Mouse (Mus musculus) hindbrain, embryonic 11.5 days (tissue): Measurements from ENCODE around the gene Me1. TPM values are rescaled to one million over a fixed set of nuclear protein-coding genes. Genes with fewer than 3 reads are reported as not detected.
A peak's percentile ranks its signal among the peaks of the same experiment; 100 is the strongest.

Experiments used
- ATAC-seq: fragments of 200-750 bp; cut with Nextera tagmentation; 2 replicates; pipeline ENCODE4 v1.8.0; 2017; ENCODE audit warnings: mild to moderate bottlenecking, moderate TSS enrichment, moderate library complexity; ENCODE audit not compliant: low FRiP score
- DNase-seq: peaks from one replicate; pipeline ENCODE4 v3.0.0-alpha.2; 2015; ENCODE audit warnings: low spot score
- H3K27ac ChIP-seq: fragments of 300-500 bp; sonication (generic); 2 replicates; pipeline ENCODE4 v1.5.1; 2014; ENCODE audit warnings: mild to moderate bottlenecking, low read depth, low read length
- H3K27me3 ChIP-seq: fragments of 300-500 bp; sonication (generic); 2 replicates; pipeline ENCODE4 v1.6.1; 2014; ENCODE audit warnings: mild to moderate bottlenecking, low read length, moderate library complexity, mixed read lengths; ENCODE audit not compliant: control insufficient read depth, insufficient read depth
- H3K36me3 ChIP-seq: fragments of 300-500 bp; sonication (generic); 2 replicates; pipeline ENCODE4 v1.6.1; 2014; ENCODE audit warnings: mild to moderate bottlenecking, low read length, moderate library complexity, mixed read lengths; ENCODE audit not compliant: control insufficient read depth, insufficient read depth
- H3K4me1 ChIP-seq: fragments of 300-500 bp; sonication (generic); replicated peaks from 2 replicates; pipeline ENCODE4 v1.6.1; 2014; ENCODE audit warnings: low read length, mixed read lengths; ENCODE audit not compliant: control insufficient read depth, insufficient read depth
- H3K4me2 ChIP-seq: fragments of 300-500 bp; sonication (generic); replicated peaks from 2 replicates; pipeline ENCODE4 v1.6.1; 2014; ENCODE audit warnings: mild to moderate bottlenecking, low read depth, low read length
- H3K4me3 ChIP-seq: fragments of 300-500 bp; sonication (generic); 2 replicates; pipeline ENCODE4 v1.5.1; 2014; ENCODE audit warnings: low read depth, low read length
- H3K9ac ChIP-seq: fragments of 300-500 bp; sonication (generic); 2 replicates; pipeline ENCODE4 v1.6.1; 2014; ENCODE audit warnings: low read depth, low read length
- H3K9me3 ChIP-seq: fragments of 300-500 bp; sonication (generic); 2 replicates; pipeline ENCODE4 v1.6.1; 2016; ENCODE audit warnings: low read length; ENCODE audit not compliant: control insufficient read depth
- WGBS: fragments of 180-500 bp; shearing (Covaris S2); extraction: QIAGEN DNeasy Blood & Tissue Kit; methylation state at CpG from one replicate; pipeline ENCODE4 v1.1.7; 2014; 5-methylcytosine and 5-hydroxymethylcytosine counted together
- polyA plus RNA-seq: library from polyadenylated mRNA; unstranded; fragments of >200 nt; fragmentation: Nextera tagmentation; extraction: Ambion mirVana; gene quantifications from 2 replicates; pipeline ENCODE4 v1.2.1, GENCODE M21; 2014

The Me1 gene
- polyA plus RNA-seq, 1 experiment from 2014 or later: 13.2 TPM

GRCm38 (mm10) chr9:86716540-86716939 is 20.8 kb upstream of the Me1 start:
- H3K9me3 ChIP-seq: no peaks in the 10 kb centered on the region
- no peaks in the 10 kb centered on the region for H3K4me1 ChIP-seq
- no peak overlapping the region for H3K9ac ChIP-seq
- no peak overlapping the region for H3K27ac ChIP-seq
- no peak overlapping the region for H3K4me2 ChIP-seq
- H3K36me3 ChIP-seq: no peaks in the 10 kb centered on the region
- H3K4me3 ChIP-seq: no peak overlapping the region
- 72% methylated on average over 2 of the region's 2 CpGs for WGBS
- DNase-seq (no peak), ATAC-seq (no peak)
- no peaks in the 10 kb centered on the region for H3K27me3 ChIP-seq

- DNase-seq (no peak), ATAC-seq (no peak)
- H3K4me1 ChIP-seq: no peaks in the 10 kb centered on the region
- H3K9me3 ChIP-seq: no peaks in the 10 kb centered on the region
- WGBS: 82% methylated on average over 3 of the region's 3 CpGs
- no peak overlapping the region for H3K4me2 ChIP-seq
- H3K36me3 ChIP-seq: no peaks in the 10 kb centered on the region
- H3K4me3 ChIP-seq: no peak overlapping the region
- no peak overlapping the region for H3K9ac ChIP-seq
- no peaks in the 10 kb centered on the region for H3K27me3 ChIP-seq
- H3K27ac ChIP-seq: no peak overlapping the region
Observed at GRCm38 (mm10) chr9:86714089-86714488, 18.3 kb upstream of the Me1 start.

- ATAC-seq: no peak
- no peak overlapping the region for H3K4me2 ChIP-seq
- WGBS: 86% methylated on average over 2 of the region's 2 CpGs
Observed at GRCm38 (mm10) chr9:86712648-86713047, 16.9 kb upstream of the Me1 start.

GRCm38 (mm10) chr9:86710091-86710634 is 14.4 kb upstream of the Me1 start:
- DNase-seq (no peak), ATAC-seq (no peak)
- H3K4me1 ChIP-seq: no peaks in the 10 kb centered on the region
- H3K27ac ChIP-seq: no peak overlapping the region
- 93% methylated on average over 2 of the region's 2 CpGs for WGBS
- no peak overlapping the region for H3K4me3 ChIP-seq
- H3K36me3 ChIP-seq: no peaks in the 10 kb centered on the region
- H3K9me3 ChIP-seq: no peaks in the 10 kb centered on the region
- H3K27me3 ChIP-seq: no peaks in the 10 kb centered on the region
- no peak overlapping the region for H3K4me2 ChIP-seq
- H3K9ac ChIP-seq: no peak overlapping the region

More at GRCm38 (mm10) chr9:86712648-86713047, 16.9 kb upstream of the Me1 start:
- no peaks in the 10 kb centered on the region for H3K9me3 ChIP-seq
- no peaks in the 10 kb centered on the region for H3K4me1 ChIP-seq
- H3K9ac ChIP-seq: no peak overlapping the region
- no peaks in the 10 kb centered on the region for H3K36me3 ChIP-seq
- H3K27me3 ChIP-seq: no peaks in the 10 kb centered on the region
- DNase-seq: no peak
- H3K4me3 ChIP-seq: no peak overlapping the region
- H3K27ac ChIP-seq: no peak overlapping the region

GRCm38 (mm10) chr9:86708921-86709320 is 13.2 kb upstream of the Me1 start:
- H3K9ac ChIP-seq: no peak overlapping the region
- DNase-seq: no peak
- no peak overlapping the region for H3K27ac ChIP-seq
- H3K9me3 ChIP-seq: no peaks in the 10 kb centered on the region
- no peak for ATAC-seq
- H3K36me3 ChIP-seq: no peaks in the 10 kb centered on the region
- H3K4me1 ChIP-seq: no peaks in the 10 kb centered on the region
- H3K4me3 ChIP-seq: no peak overlapping the region
- H3K4me2 ChIP-seq: no peak overlapping the region
- H3K27me3 ChIP-seq: no peaks in the 10 kb centered on the region
- 74% methylated on average over 6 of the region's 6 CpGs for WGBS

GRCm38 (mm10) chr9:86707431-86707830 is 11.7 kb upstream of the Me1 start:
- no peaks in the 10 kb centered on the region for H3K9me3 ChIP-seq
- no peaks in the 10 kb centered on the region for H3K27me3 ChIP-seq
- no peak overlapping the region for H3K9ac ChIP-seq
- H3K36me3 ChIP-seq: no peaks in the 10 kb centered on the region
- H3K4me3 ChIP-seq: no peak overlapping the region
- H3K27ac ChIP-seq: no peak overlapping the region
- no peaks in the 10 kb centered on the region for H3K4me1 ChIP-seq
- H3K4me2 ChIP-seq: no peak overlapping the region
- no peak for DNase-seq
- WGBS: 63% methylated on average over 1 of the region's 1 CpGs
- no peak for ATAC-seq

- H3K36me3 ChIP-seq: no peaks in the 10 kb centered on the region
- no peaks in the 10 kb centered on the region for H3K4me1 ChIP-seq
- DNase-seq: no peak
- no peaks in the 10 kb centered on the region for H3K9me3 ChIP-seq
- no peak overlapping the region for H3K4me3 ChIP-seq
- no peak overlapping the region for H3K27ac ChIP-seq
- ATAC-seq: no peak
- 33% methylated on average over 2 of the region's 2 CpGs for WGBS
- H3K4me2 ChIP-seq: no peak overlapping the region
- H3K27me3 ChIP-seq: no peaks in the 10 kb centered on the region
- no peak overlapping the region for H3K9ac ChIP-seq
Observed at GRCm38 (mm10) chr9:86701844-86702243, 6.1 kb upstream of the Me1 start.

- WGBS: 43% methylated on average over 5 of the region's 5 CpGs
- Histone ChIP-seq H3K9ac (no peak overlapping the region), H3K27ac (no peak overlapping the region), H3K4me1 (no peaks in the 10 kb centered on the region), H3K9me3 (no peaks in the 10 kb centered on the region), H3K4me3 (no peak overlapping the region), H3K4me2 (no peak overlapping the region), H3K36me3 (no peaks in the 10 kb centered on the region), H3K27me3 (no peaks in the 10 kb centered on the region)
- DNase-seq (no peak), ATAC-seq (no peak)
Observed at GRCm38 (mm10) chr9:86701264-86701663, 5.5 kb upstream of the Me1 start.

GRCm38 (mm10) chr9:86695199-86695817 is 445 bp downstream of the Me1 start:
- Histone ChIP-seq H3K9ac (peak overlapping the region; percentile 70), H3K4me3 (peak overlapping the region; percentile 73), H3K36me3 (no peaks in the 10 kb centered on the region), H3K27ac (peak overlapping the region; percentile 27; the same call in 1 of the 2 replicates), H3K4me2 (peak overlapping the region; percentile 94), H3K4me1 (no peaks in the 10 kb centered on the region), H3K27me3 (peaks cover 4% of the 10 kb centered on the region; the same call in 1 of the 2 replicates), H3K9me3 (no peaks in the 10 kb centered on the region)
- 2% methylated on average over 23 of the region's 56 CpGs for WGBS
- ATAC-seq (peak; percentile 66), DNase-seq (peak; percentile 62)
